Mouse (Mus musculus) cerebellum, adult 9-10 months (tissue): ENCODE measurements around the gene Ace.

Experiments used
- DNase-seq: peaks from one replicate; pipeline ENCODE4 v3.0.0; 2022

The Ace gene

DNA sequence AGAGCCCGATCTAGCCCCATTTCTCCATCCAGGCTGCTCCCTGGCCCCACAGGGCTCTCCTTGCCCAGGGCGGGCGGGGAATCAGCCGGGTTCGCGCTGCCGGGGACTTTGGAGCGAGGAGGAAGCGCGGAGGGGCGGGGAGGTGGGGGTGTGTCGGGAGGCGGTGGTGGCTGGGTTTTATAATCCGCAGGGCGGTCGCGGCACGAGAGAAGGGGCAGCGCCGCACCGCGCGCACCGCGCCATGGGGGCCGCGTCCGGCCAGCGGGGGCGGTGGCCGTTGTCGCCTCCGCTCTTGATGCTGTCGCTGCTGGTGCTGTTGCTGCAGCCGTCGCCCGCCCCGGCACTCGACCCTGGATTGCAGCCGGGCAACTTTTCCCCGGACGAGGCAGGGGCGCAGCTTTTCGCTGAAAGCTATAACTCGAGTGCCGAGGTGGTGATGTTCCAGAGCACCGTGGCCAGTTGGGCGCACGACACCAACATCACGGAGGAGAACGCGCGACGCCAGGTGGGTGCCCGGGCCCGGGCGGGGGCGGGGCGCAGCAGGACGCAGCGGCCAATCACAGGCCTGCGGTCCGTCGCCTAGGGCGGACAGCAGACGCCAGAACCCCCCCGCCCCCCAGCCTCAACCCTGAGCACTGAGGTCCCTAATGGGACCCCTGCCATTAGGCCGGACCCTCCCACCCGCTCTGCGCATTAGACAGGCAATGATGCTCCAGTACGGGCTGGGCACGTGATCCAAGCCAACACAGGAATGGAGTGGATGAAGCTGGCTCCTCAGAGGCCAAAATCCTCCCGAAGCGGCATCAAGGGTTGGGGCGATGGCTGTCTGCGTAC, at the start of gene Ace:
Gene Ace (plus strand): TSS at position 205 of the 834 bp plus-strand sequence.
- DNase-seq: no peak

DNA sequence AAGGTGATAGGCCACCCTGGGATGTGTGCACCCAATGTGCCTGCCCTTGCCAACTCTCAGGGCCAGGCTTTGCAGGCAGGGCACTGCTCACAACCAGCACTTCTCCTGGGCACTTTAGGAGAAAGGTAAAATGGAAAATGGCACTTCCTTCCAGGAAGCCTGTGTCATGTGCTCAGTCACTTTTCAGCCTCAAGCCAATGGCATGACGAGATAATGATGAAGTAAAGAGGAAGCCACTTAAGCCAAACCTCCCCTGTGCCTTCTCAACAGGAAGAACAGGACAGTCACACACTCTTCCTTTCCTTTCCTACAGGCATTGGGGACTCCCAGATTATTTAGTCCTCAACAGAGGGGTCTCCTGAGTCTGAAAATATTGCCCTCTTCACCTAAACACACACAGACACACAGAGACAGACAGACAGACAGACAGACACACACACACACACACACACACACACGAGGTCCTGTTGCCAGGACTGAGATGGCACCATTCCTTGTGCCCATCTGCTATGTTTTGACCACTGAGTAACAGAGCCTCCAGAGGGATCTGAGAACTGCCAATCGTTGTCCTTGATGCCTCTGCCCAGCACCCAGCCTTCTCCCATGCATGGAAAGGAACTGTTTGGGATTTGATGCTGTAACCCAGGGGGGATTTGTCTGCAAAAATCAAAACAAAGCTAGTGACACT, 47.5 kb upstream of the Ace start:
- DNase-seq: no peak

DNA sequence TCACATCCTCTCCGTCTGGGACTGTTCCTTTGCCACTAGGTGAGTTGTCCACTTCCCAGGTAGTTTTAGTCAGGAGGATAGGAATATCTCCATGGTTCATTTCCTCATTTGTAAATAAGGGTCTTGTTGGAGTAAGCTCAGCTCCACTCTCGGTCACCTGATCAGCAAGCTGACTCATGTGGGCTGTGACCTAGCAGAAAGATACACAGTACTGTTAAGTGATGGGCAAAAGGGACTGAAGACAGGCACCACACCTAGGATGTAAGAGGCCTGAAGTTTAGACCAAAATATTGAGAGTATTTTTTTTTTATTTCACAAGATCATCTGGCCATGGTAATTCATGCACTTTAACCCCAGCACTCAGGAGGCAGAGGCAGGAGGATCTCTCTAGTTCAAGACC, 46.9 kb upstream of the Ace start:
- no peak for DNase-seq

DNA sequence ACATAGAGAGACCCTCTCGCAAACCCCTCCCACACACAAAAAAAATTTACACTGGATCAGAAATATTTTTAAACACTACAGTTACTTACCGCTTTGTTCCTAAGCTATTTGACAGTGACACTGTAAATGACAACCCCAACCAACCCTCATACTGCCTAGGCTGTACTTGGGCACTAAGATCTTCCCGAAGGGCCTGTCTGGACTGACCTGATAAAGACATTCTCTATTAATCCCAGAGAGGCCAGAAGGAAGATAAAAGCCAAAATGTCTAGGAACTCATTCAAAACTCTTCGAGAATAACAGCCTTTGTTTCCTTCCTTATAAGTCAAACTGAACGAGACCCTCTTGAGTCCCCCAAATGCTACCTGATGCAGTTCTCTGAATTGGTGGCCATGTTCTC, 46.5 kb upstream of the Ace start:
- no peak for DNase-seq

DNA sequence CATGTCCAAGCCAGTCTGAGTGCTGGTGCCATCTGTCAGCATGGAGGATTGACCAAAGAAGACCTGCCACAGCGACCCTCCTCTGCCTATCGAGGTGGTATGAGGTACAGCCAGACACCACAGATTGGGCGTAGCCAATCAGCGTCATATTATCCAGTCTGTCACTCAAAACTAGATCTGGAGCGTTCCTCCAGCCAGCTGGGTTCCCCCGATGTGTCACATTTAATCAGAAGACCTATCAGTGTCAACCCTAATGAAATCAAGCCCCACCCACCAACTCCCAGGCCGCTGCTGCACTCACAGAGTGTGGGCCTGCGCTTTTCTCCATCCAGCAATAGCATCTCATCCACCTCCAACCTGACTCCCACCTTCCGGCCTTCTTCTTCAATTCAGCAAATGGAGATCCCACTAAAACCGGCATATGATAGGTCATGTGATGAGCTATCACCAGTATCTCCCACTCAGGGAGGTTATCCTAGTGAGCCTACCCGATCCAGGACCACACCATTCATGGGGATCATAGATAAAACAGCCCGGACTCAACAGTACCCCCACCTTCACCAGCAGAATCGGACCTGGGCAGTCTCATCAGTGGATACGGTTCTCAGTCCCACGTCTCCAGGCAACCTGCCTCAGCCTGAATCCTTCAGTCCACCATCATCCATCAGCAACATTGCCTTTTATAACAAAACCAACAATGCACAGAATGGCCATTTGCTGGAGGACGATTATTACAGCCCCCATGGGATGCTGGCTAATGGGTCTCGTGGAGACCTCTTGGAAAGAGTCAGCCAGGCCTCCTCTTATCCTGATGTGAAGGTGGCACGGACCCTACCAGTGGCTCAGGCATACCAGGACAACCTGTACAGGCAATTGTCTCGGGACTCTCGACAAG, 44.7 kb upstream of the Ace start:
- DNase-seq: no peak

DNA sequence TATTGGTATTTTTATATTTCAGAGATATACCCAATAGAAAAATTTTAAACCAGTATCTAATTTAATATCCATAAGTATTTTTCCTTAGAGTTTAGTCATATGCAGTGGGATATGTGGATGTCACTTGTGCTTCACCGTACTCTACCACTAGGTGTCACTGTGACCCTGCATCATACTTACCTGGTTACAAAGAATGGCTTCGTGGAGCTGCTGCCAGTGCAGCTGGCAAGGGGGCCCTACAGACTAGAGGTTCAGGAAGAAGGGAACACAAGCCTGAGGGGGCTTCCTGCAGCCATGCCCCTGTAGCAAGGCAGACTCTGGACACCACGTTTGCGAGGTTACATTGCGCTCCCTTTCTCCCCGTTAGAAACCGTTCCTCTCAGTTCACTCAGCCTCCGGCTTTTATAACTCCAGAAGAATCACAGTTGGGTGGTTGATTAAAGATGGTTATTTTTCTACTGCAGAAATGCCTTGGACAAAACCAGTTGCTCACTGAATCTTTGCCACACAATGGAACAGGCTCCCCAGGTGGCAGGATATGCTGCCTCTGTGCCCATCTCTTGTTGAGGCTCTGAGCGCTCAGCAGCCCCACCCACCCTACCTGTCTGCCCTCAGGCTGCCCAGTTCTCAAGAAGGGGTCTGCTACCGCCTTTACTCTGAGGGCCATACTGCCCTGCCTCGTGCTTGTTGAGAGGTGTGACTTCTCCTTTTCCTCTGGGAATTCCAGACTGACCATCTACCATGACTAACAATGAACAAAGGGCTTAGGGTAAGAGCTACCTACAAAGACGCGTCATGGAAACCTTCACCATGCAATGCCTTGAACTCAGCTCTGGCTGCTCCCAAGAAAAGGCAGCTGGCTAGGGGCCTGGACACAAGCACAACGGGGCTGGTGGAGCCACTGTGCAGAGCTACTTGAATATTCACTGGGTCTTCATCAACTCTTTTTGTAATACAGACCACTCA, 40.4 kb upstream of the Ace start:
- peak; percentile 84 for DNase-seq

DNA sequence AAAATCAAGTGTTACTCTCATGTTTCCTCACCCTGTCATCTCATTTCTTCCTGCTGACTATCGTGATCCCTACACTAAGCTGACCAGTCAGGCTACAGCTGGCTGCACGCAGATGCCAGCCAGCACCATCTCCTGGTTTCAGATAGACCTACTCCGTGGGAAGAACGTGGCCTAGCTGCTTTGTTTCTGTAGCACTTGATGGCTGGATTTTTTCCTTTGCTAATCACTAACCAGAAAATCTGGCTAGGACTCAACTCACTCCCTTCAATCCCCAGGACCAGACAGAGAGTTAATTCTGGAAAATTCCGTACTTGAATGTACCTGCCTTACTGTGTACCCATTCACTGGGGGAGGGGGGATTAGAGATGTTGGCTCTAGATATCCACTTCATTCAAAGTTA, 39.6 kb upstream of the Ace start:
- no peak for DNase-seq

DNA sequence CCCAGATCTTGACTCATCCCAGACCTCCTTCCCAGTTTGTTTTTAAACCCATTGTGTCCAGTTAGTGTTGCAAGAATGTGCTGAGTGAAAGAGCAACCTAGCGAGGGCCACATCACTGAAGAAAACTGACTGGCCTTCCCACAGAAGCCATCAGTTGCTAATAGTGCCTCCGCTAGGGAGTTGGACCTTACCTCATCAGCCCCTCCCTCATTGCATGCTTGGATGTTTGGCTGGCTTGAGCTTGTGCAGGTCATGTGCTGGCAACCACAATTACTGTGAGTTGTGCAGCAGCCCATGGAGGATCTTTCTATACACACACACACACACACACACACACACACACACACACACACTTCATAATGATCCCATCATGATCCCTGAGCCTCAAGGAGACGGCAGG, 36.4 kb upstream of the Ace start:
- DNase-seq: no peak

DNA sequence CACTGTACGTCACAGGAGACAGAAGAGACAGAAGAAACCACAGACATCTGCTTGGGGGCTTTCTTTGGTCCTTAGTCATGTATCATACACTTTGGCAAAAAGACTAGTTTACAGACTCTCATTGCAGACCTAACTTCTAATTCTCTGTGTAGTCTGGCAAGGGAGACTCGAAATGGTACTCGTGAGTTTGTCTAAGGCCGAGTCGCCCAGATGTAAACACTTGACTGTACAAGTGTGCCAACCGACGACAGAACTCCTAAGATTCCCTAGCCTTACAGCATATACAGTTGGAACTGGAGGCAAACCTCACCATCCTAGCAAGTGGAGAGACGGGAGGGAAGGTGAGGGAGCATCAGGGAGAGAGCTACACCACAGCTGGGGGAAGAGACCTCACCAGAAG, 34.0 kb upstream of the Ace start:
- DNase-seq: no peak

DNA sequence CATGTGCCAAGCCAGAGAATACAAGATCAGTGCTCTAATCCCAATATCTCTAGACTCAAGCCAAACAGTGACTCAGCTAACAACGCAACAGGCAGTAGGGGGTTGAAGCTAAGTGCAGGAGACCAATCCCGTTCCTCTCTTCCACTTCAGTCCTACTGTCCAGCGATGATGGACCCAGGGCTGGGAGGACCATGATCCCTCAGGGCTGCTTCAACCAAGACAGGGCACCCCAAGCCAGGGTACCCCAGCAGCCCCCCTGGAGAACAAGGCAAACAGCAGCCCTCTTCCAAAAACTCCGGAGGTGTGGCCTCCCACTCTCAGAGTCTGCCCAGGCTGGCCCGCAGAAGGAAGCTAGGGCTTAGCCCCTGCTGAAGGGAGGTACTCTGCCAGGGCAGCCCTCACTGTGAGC, 33.4 kb upstream of the Ace start:
- no peak for DNase-seq

DNA sequence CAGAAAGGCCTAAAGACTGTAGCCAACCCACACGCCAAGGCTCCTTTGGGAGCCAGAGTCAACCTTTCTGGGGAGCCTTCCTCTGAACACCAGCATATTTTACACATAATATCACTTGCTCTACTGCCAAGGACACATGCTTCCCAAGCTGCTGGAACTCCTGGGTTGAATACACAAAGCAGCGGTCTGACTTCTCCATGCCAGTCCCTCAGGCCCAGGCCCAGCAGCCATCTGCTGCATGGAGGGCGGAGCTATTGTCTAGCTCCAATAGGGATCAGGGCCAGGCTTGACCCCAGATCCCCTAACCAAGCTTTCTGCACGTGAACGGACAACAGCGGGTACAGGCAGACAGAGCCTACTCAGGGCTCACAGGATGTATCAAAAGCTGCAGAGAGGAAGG, 32.9 kb upstream of the Ace start:
- DNase-seq: no peak

DNA sequence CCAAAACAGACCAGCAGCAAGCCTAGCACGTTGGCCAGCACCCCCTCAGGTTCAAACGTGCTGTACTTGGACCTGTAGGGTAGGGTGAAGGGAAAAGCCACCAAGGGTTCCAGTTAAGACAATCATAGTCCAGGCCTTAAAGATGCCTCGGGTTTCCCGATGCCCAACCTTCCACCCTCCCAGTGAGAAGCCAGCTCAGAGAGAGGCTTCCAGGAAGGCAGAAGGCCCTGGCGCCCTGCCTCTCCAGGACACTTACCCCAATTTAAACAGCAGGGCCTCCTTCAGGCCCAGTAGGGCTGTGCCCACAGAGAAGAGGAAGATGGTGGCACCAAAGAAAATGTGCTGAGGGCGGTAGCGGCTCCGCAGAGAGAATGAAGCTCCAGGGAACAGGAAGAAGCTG, 32.2 kb upstream of the Ace start:
- DNase-seq: no peak

DNA sequence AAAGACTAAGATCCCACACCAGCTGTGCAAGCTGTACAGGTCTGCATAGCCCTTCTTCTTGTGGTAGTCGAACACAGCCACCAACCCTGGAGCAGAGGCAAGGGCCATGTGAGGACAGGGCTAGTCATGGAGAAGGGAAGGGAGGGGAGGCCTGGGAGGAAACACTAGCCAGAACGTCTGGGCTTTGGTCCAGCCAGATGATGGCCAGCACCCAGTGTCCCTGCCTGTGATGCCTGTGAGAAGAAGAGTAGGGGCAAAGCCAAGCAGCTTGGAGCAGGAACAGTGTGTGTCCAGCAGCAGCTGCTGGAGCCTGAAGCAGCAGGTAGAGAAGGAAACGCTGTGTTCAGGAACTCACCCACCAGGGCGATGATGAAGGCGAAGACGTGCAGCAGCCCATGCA, 31.5 kb upstream of the Ace start:
- DNase-seq: peak; percentile 25

DNA sequence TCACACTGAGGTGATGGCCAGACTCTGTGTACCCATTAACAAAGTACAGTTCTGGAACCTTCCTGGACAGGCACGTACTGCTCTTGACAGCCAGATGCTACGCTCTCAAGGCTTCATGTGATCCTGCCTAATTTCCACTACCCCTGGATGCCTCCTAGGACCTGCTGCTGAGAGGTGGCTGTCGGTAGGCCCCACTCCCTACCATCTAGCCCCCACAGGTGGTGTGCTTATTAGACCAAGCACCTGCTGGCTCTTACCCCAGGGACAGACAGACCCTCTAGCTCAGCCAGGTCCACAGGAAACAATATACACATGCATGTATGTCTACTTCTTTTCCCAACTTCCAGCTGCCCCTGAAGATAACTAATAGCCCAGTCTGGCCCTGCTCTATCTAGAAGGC, 30.8 kb upstream of the Ace start:
- no peak for DNase-seq

DNA sequence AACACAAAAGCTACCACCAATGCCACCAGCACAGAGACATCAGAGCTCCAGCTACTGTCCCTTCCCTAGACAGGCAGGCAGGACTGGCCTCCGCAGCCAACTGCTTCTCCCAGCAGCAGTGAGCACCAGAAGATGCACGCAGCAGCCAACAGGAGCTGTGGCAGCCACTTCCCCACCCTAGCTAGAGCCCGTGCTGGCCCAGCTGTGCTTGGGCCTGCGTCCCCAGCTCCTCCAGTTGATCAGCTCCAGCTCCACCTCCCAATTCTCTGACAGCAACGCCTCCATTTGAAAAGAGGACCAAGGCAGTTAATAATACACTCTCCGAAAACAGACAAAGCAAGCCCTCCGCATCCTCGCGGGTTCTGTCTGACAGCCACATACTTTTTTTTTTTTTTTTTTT, 29.0 kb upstream of the Ace start:
- no peak for DNase-seq

DNA sequence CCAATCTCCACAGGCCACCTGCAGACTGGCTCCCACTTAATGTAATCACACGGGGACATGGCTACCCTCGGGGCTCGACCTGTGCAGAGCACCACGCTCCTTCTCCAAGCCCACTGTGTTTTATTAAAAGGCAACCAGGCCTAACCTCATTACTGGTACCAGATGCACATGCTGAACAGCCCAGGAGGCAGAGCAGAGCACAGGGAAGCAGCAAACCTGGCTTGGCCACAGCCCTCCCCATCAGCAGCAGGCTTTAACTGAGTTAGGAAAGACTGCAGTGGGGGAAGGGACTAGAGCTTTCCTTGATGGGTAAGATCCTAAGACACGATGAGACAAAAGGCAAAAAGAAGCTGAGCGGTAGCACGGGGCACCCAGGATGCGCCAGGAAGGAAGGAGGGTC, 25.8 kb upstream of the Ace start:
- DNase-seq: no peak

DNA sequence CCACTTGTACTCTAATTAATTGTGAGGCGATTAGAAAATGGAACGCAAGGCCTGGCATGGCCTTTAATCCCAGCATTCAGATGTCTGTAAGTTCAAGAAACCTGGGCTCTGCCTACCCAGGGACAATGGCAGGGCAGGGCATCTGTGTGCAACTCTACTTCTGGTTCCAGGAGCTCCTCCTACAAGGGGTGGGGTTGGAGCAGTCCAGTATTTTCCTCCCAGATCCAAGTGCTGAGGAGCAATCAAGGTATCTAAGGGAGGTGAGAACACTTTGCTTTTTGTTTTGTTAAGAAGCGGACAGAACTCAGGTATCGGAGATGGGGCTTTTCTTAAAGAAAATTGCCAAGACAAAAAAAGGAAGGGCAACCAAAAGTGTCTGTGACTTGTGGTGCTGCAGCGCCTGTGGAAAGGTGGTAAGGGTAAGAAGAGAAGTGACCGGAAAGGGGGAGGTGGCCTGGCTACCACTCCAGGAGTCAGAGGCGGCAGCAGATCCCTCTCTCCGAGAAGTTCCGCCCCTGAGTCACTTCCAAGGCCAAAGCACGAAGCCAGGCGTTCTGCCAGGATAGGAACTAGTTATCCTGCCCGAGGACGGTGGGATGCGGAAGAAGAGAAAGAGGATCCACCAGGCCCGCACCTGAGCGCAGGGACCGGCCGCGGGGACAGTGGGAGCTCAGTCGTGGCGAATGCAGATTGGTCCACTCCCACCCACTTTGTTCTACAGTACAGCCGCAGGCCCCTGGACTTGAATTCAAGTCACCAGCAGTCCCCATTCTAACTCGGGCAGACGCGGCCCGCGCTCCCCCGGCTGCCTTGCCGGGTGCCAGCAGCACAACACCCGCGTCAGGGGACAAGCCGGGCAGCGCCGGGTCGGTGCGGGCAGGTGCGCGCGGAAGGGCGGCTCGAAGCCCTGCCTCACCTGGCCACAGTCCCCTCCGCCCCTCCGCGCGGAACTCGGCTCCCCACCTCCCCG, 24.3 kb upstream of the Ace start:
- DNase-seq: peak; percentile 29

DNA sequence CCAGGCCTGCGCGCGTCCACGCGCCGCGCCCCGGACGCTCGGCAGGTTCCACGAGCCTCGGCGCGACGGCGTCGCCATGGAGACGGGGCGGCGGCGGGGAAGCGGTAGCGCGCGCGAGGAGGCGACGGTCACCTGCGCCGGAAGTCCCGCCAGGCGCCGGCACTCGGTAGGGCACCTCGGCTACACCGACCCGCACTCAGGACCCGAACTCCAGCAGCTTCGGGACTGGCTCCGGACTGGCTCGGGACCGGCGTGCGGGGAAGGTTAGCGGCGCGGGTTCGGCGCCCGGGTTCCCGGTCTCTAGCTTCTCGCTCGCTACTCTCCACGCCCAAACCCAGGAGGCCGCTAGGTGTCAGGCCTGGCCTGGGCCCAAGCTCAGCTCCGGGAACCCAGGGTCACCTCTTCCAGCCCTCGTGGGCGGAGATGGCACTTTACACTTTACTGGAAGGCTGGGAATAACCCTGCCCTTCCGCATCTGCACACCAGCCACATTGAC, 23.6 kb upstream of the Ace start:
- peak; percentile 44 for DNase-seq

DNA sequence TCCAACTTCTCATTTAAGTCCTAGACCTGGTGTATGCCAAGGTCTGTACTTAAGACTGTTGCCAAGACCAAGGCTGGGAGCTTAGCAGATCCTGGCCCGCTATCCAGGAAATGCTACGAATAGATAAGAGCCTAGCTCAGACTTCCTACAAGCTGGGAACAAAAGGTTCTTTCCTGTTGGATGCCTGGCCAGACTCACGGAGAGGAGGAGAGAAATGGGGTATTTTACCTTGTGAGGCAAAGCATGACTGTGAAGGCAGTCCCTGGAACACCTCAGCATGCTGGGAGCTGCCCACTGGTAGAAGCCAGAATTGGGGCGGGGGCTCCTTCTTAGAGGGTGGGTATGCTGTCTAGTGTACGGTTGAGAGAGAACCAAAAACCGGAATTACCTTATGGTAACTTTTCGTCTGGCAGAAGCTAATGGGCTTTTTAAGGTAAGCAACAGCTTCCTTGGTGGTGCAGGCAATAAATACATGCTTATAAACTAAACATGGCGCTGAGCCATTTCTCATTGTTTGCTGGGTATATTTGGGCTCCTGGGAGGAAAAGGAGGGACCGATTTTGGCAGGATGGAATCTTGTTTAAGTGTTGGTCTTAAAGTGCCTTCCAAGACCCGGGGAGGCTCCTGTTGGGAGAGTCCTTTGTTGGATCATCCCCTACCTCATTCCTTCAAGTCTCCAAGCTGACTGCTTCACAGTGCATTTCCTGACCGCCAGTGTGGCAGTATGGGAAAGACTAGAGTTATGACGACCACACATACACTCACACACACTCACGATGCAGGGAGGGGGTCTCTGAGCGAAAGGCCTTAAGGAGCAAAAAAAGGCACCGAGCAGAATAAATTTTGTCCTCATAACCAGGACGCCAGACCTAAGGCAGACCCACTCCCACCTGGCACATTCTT, 22.7 kb upstream of the Ace start:
- no peak for DNase-seq

DNA sequence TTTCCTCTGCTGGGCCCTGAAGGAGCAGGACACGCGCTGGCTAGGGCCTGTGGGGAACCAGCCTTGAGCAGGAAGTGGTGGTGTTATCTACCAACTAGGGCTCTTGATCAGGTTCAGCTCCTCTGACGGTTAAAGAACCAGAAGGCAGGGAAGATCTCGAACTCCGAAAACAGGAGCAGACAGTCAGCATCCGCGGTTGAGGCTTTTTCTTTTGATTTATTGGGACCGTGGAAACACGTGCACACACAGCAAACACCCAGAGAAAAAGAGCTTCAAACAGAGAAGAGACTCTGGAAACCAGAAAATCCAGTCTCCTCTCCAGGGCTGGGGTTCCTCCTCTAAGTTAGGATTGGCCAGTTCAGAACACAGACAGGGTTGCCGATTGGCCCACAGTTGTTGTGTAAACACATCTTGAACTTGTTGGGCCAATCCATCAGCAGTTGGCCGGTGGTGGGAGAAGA, 21.0 kb upstream of the Ace start:
- DNase-seq: no peak
